Mouse (Mus musculus): ENCODE data around the gene Slc39a5. TPM values are rescaled to one million over a fixed set of nuclear protein-coding genes. Genes with fewer than 3 reads are reported as not detected.

Gene Slc39a5
- polyA plus RNA-seq, 1 experiment from 2014 or later = 56.7 TPM

Small RNA genes lying within 50 kb of the gene (microRNA-seq; reads per million reads assigned to microRNA genes)
- gene Gm25361 (not detected), gene Gm26308 (not detected), gene Mir6914 (0.34 reads per million), gene Mir6915 (1.7 reads per million, percentile 19 among the genes with 10 or more reads in this experiment)

Other genes with a start within 250 kb of the Slc39a5 start
- 25.3 and 31.0 TPM in 2 replicates for gene Rbms2, start 220.9 kb downstream of the Slc39a5 start, polyA plus RNA-seq (2014; fragmentation: Nextera tagmentation; extraction: Ambion mirVana)
- gene Gls2, start 206.8 kb downstream of the Slc39a5 start, polyA plus RNA-seq (2014; fragmentation: Nextera tagmentation; extraction: Ambion mirVana) = 1.7 TPM in 2 replicates
- gene Spryd4, start 189.4 kb downstream of the Slc39a5 start, polyA plus RNA-seq (2014; fragmentation: Nextera tagmentation; extraction: Ambion mirVana) = 34.9 and 37.2 TPM in 2 replicates
- gene Mip, start 175.4 kb downstream of the Slc39a5 start, polyA plus RNA-seq (2014; fragmentation: Nextera tagmentation; extraction: Ambion mirVana) = not detected in 2 replicates
- 58.1 and 59.5 TPM in 2 replicates for gene Timeless, start 169.2 kb downstream of the Slc39a5 start, polyA plus RNA-seq (2014; fragmentation: Nextera tagmentation; extraction: Ambion mirVana)
- gene Apon, start 147.1 kb downstream of the Slc39a5 start, polyA plus RNA-seq (2014; fragmentation: Nextera tagmentation; extraction: Ambion mirVana) = 0.30 TPM in 2 replicates
- gene Apof, start 132.6 kb downstream of the Slc39a5 start, polyA plus RNA-seq (2014; fragmentation: Nextera tagmentation; extraction: Ambion mirVana) = 0.15 TPM in 1 of 2 replicates, not detected in the other
- gene Stat2, start 130.7 kb downstream of the Slc39a5 start, polyA plus RNA-seq (2014; fragmentation: Nextera tagmentation; extraction: Ambion mirVana) = 12.0 and 12.8 TPM in 2 replicates
- 0.77 TPM in 2 replicates for gene Il23a, start 102.5 kb downstream of the Slc39a5 start, polyA plus RNA-seq (2014; fragmentation: Nextera tagmentation; extraction: Ambion mirVana)
- 32.7 and 35.0 TPM in 2 replicates for gene Pan2, start 97.9 kb downstream of the Slc39a5 start, polyA plus RNA-seq (2014; fragmentation: Nextera tagmentation; extraction: Ambion mirVana)
- gene Cnpy2, start 78.8 kb downstream of the Slc39a5 start, polyA plus RNA-seq (2014; fragmentation: Nextera tagmentation; extraction: Ambion mirVana) = 308 and 317 TPM in 2 replicates
- 244 and 254 TPM in 2 replicates for gene Cs, start 63.5 kb downstream of the Slc39a5 start, polyA plus RNA-seq (2014; fragmentation: Nextera tagmentation; extraction: Ambion mirVana)
- gene Coq10a, start 32.2 kb downstream of the Slc39a5 start, polyA plus RNA-seq (2014; fragmentation: Nextera tagmentation; extraction: Ambion mirVana) = 11.0 and 15.7 TPM in 2 replicates
- gene Ankrd52, start 24.1 kb downstream of the Slc39a5 start, polyA plus RNA-seq (2014; fragmentation: Nextera tagmentation; extraction: Ambion mirVana) = 12.1 and 13.3 TPM in 2 replicates
- 94.7 and 99.1 TPM in 2 replicates for gene Nabp2, start 10.3 kb upstream of the Slc39a5 start, polyA plus RNA-seq (2014; fragmentation: Nextera tagmentation; extraction: Ambion mirVana)
- gene Rnf41, start 10.4 kb upstream of the Slc39a5 start, polyA plus RNA-seq (2014; fragmentation: Nextera tagmentation; extraction: Ambion mirVana) = 30.5 and 36.0 TPM in 2 replicates
- gene Smarcc2, start 58.0 kb upstream of the Slc39a5 start, polyA plus RNA-seq (2014; fragmentation: Nextera tagmentation; extraction: Ambion mirVana) = 71.9 and 82.2 TPM in 2 replicates
- 1,777 and 1,828 TPM in 2 replicates for gene Myl6, start 92.9 kb upstream of the Slc39a5 start, polyA plus RNA-seq (2014; fragmentation: Nextera tagmentation; extraction: Ambion mirVana)
- 3.1 TPM in 2 replicates for gene Myl6b, start 97.5 kb upstream of the Slc39a5 start, polyA plus RNA-seq (2014; fragmentation: Nextera tagmentation; extraction: Ambion mirVana)
- 27.3 and 28.0 TPM in 2 replicates for gene Esyt1, start 124.6 kb upstream of the Slc39a5 start, polyA plus RNA-seq (2014; fragmentation: Nextera tagmentation; extraction: Ambion mirVana)
- 11.3 TPM in 2 replicates for gene Zc3h10, start 146.5 kb upstream of the Slc39a5 start, polyA plus RNA-seq (2014; fragmentation: Nextera tagmentation; extraction: Ambion mirVana)
- 4,682 and 5,210 TPM in 2 replicates for gene Rpl41, start 148.1 kb upstream of the Slc39a5 start, polyA plus RNA-seq (2014; fragmentation: Nextera tagmentation; extraction: Ambion mirVana)
- gene Pa2g4, start 164.8 kb upstream of the Slc39a5 start, polyA plus RNA-seq (2014; fragmentation: Nextera tagmentation; extraction: Ambion mirVana) = 248 and 252 TPM in 2 replicates
- gene Erbb3, start 188.4 kb upstream of the Slc39a5 start, polyA plus RNA-seq (2014; fragmentation: Nextera tagmentation; extraction: Ambion mirVana) = 31.2 and 32.4 TPM in 2 replicates
- gene Rps26, start 225.5 kb upstream of the Slc39a5 start, polyA plus RNA-seq (2014; fragmentation: Nextera tagmentation; extraction: Ambion mirVana) = 1,095 and 1,163 TPM in 2 replicates
- gene Ikzf4, start 244.8 kb upstream of the Slc39a5 start, polyA plus RNA-seq (2014; fragmentation: Nextera tagmentation; extraction: Ambion mirVana) = 3.0 and 3.2 TPM in 2 replicates

All from intestine, embryonic 14.5 days (tissue).